19 mouse cellular contexts compared by ENCODE assay signal in the genomic region with DNA sequence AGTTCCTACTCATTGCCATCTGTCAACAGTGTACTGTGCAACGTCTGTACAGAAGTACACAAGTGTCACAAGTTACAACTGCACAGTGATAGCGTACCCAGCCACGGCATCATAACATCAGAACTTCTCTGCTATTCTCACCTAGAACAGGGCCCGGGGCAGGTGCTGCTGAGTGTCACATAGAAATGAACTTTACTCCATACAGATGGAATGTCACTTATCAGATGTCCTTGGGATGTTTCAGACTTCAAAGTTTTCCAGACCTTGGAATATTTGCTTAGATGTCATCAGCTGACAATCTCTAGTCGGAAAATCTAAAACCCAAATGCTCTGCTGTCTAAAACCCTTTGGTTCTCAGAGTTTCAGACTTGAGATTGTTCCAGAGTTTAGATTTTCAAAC. TPM values are rescaled to one million over a fixed set of nuclear protein-coding genes. Genes with fewer than 3 reads are reported as not detected.
A peak's percentile ranks its signal among the peaks of the same experiment; 100 is the strongest.
DNase-seq lines count a peak whose midpoint lies in the region; ATAC-seq and TF ChIP-seq lines count a peak whose summit lies in the region.
"Had no signal": no experiment of that assay in that cellular context is flagged by ENCODE, and none has a peak within 500 bp of the region (broad histone marks: within the 10 kb centered on the region; RNA-seq: fewer than 3 reads in every experiment).

No protein-coding gene starts in this region.

- no peak overlapping the region for H3K4me2 ChIP-seq in liver, embryonic 12.5 days
- H3K4me2 ChIP-seq in forebrain, embryonic 12.5 days, result no peak overlapping the region
- H3K4me2 ChIP-seq in forebrain, embryonic 13.5 days, result no peak overlapping the region
- H3K4me2 ChIP-seq: embryonic facial prominence, embryonic 12.5 days; forebrain, embryonic 15.5 days had no signal

- WGBS in liver, adult 2 months, result 30% methylated on average over 5 of the region's 5 CpGs
- 73% methylated on average over 5 of the region's 5 CpGs for WGBS in liver, embryonic 12.5 days (ENCODE audit: insufficient replicate concordance)
- WGBS in forebrain, embryonic 12.5 days, result 95% methylated on average over 5 of the region's 5 CpGs
- 91% methylated on average over 5 of the region's 5 CpGs for WGBS in forebrain, embryonic 13.5 days

- peaks cover 33% of the 10 kb centered on the region for H3K36me3 ChIP-seq in liver, adult 2 months (ENCODE audit: control insufficient read depth, insufficient read depth, low read length)
- H3K36me3 ChIP-seq in liver, embryonic 12.5 days, result peaks cover 6% of the 10 kb centered on the region
- H3K36me3 ChIP-seq in forebrain, embryonic 12.5 days (replicated peaks), result peaks cover 13% of the 10 kb centered on the region
- H3K36me3 ChIP-seq in forebrain, embryonic 13.5 days (ENCODE audit: poor library complexity, severe bottlenecking), result 0 out of 2 replicates have a peak, but pooled peaks cover 13% of the 10 kb centered on the region
- H3K36me3 ChIP-seq: forebrain, embryonic 15.5 days had no signal

- TF ChIP-seq POLR2A in liver, adult 2 months (IDR thresholded peaks at IDR 0.05; ENCODE audit: extremely low read depth, insufficient read depth, low read length), result no peak

- no peaks in the 10 kb centered on the region for H3K9me3 ChIP-seq in liver, embryonic 12.5 days (replicated peaks)
- no peaks in the 10 kb centered on the region for H3K9me3 ChIP-seq in forebrain, embryonic 12.5 days
- H3K9me3 ChIP-seq in forebrain, embryonic 13.5 days (replicated peaks), result no peaks in the 10 kb centered on the region
- H3K9me3 ChIP-seq: embryonic facial prominence, embryonic 10.5 days; embryonic facial prominence, embryonic 12.5 days; forebrain, embryonic 15.5 days had no signal

- no peaks in the 10 kb centered on the region for H3K27me3 ChIP-seq in liver, adult 2 months (ENCODE audit: control insufficient read depth, insufficient read depth, low read length)
- no peaks in the 10 kb centered on the region for H3K27me3 ChIP-seq in liver, embryonic 12.5 days (replicated peaks)
- no peaks in the 10 kb centered on the region for H3K27me3 ChIP-seq in forebrain, embryonic 12.5 days
- no peaks in the 10 kb centered on the region for H3K27me3 ChIP-seq in forebrain, embryonic 13.5 days
- H3K27me3 ChIP-seq: embryonic facial prominence, embryonic 12.5 days; forebrain, embryonic 15.5 days had no signal

- TF ChIP-seq CTCF in liver, adult 2 months (IDR thresholded peaks at IDR 0.05; ENCODE audit: low read depth, low read length), result no peak

- ATAC-seq in liver, embryonic 12.5 days, result no peak
- ATAC-seq in forebrain, embryonic 12.5 days (ENCODE audit: low FRiP score), result no peak
- no peak for ATAC-seq in forebrain, embryonic 13.5 days
- ATAC-seq: forebrain, embryonic 15.5 days; forebrain, postnatal 0 days had no signal

- peaks cover 8% of the 10 kb centered on the region; the same call in 1 of the 2 replicates for H3K79me2 ChIP-seq in liver, adult 2 months (ENCODE audit: control insufficient read depth, insufficient read depth, low read length)

- H3K27ac ChIP-seq in liver, adult 2 months (replicated peaks; ENCODE audit: insufficient read depth, low read depth, low read length), result peak overlapping the region; percentile 51; the same call in 1 of the 2 replicates
- no peak overlapping the region for H3K27ac ChIP-seq in liver, embryonic 12.5 days
- no peak overlapping the region for H3K27ac ChIP-seq in forebrain, embryonic 12.5 days
- no peak overlapping the region for H3K27ac ChIP-seq in forebrain, embryonic 13.5 days
- H3K27ac ChIP-seq: embryonic facial prominence, embryonic 10.5 days; embryonic facial prominence, embryonic 12.5 days; forebrain, embryonic 15.5 days had no signal

- no peak overlapping the region for H3K9ac ChIP-seq in liver, adult 2 months (ENCODE audit: low read depth, low read length)
- H3K9ac ChIP-seq in liver, embryonic 12.5 days, result no peak overlapping the region
- no peak overlapping the region for H3K9ac ChIP-seq in forebrain, embryonic 12.5 days
- H3K9ac ChIP-seq in forebrain, embryonic 13.5 days, result no peak overlapping the region
- H3K9ac ChIP-seq: embryonic facial prominence, embryonic 12.5 days; forebrain, embryonic 15.5 days; forebrain, postnatal 0 days had no signal

- DNase-seq in adrenal gland, adult 2 months, result peak; percentile 55
- DNase-seq in adrenal gland, adult 18-20 months (ENCODE audit: low spot score in 2 of 2), result no peak
- DNase-seq in liver, adult 2 months (ENCODE audit: extremely low read depth, low read depth, low spot score), result peak; percentile 89
- peak; percentile 18 for DNase-seq in adrenal gland, postnatal 25 days
- peak; percentile 20 for DNase-seq in yolk sac, embryonic 10.5 days (ENCODE audit: low spot score)
- DNase-seq: cerebellum, adult 11-12 months; cerebellum, adult 2 months; cerebellum, adult 9-10 months; cerebellum, postnatal 10 days; cerebellum, postnatal 25 days; forebrain, postnatal 0 days had no signal

- no peak overlapping the region for H3K4me3 ChIP-seq in liver, adult 2 months (ENCODE audit: insufficient read depth, low read depth, low read length)
- H3K4me3 ChIP-seq in liver, embryonic 12.5 days, result no peak overlapping the region
- H3K4me3 ChIP-seq in forebrain, embryonic 12.5 days (replicated peaks), result no peak overlapping the region
- H3K4me3 ChIP-seq in forebrain, embryonic 13.5 days, result no peak overlapping the region
- H3K4me3 ChIP-seq: embryonic facial prominence, embryonic 10.5 days; embryonic facial prominence, embryonic 12.5 days; forebrain, embryonic 15.5 days had no signal

- peaks cover 18% of the 10 kb centered on the region; the same call in 1 of the 2 replicates for H3K4me1 ChIP-seq in liver, adult 2 months (ENCODE audit: control insufficient read depth, insufficient read depth, low read length)
- H3K4me1 ChIP-seq in liver, embryonic 12.5 days, result peaks cover 4% of the 10 kb centered on the region; the same call in 1 of the 2 replicates
- H3K4me1 ChIP-seq in forebrain, embryonic 12.5 days, result no peaks in the 10 kb centered on the region
- no peaks in the 10 kb centered on the region for H3K4me1 ChIP-seq in forebrain, embryonic 13.5 days
- H3K4me1 ChIP-seq: embryonic facial prominence, embryonic 10.5 days; embryonic facial prominence, embryonic 12.5 days; forebrain, embryonic 15.5 days had no signal

RNA-seq across cellular contexts. Expression of a gene that starts 57.6 kb away (rescaled TPM):
- under 1 TPM; 0.26 to 0.52 TPM for total RNA-seq in adrenal gland, adult 2 months (2021)
- 0.12 and 0.44 TPM in 2 replicates for polyA plus RNA-seq in adrenal gland, adult 2 months (2012; rRNA removed)
- total RNA-seq in adrenal gland, adult 18-20 months (2021), result under 1 TPM; 0.17 to 0.19 TPM
- 0.07 TPM in 1 of 2 replicates, not detected in the other for total RNA-seq in liver, adult 2 months (2014; rRNA removed)
- 0.06 and 0.15 TPM in 2 replicates for polyA plus RNA-seq in liver, adult 2 months (2012; rRNA removed)
- polyA plus RNA-seq in liver, embryonic 12.5 days (2016; fragmentation: Nextera tagmentation; extraction: Ambion mirVana), result 22.0 and 23.5 TPM in 2 replicates
- total RNA-seq in adrenal gland, postnatal 25 days (2021), result not detected in 2 replicates
- polyA plus RNA-seq in forebrain, embryonic 12.5 days (2016; fragmentation: Nextera tagmentation; extraction: Ambion mirVana), result 0.76 and 0.79 TPM in 2 replicates
- polyA plus RNA-seq in forebrain, embryonic 13.5 days (2015; fragmentation: Nextera tagmentation; extraction: Ambion mirVana), result 0.52 and 0.58 TPM in 2 replicates
- total RNA-seq: gastrocnemius, adult 18-20 months; MEL had no signal

Comparison
In these comparisons a context has a peak if more than half of its experiments do, and no peak if none do; other contexts are left out.
1. DNase-seq: peak in adrenal gland, adult 2 months (single experiment), liver, adult 2 months (single experiment), adrenal gland, postnatal 25 days (single experiment) and yolk sac, embryonic 10.5 days (single experiment); none in adrenal gland, adult 18-20 months (0 of 2).
2. RNA of a gene that starts 57.6 kb away (polyA plus RNA-seq): 22.0 to 23.5 TPM in liver, embryonic 12.5 days; 0.76 to 0.79 TPM in forebrain, embryonic 12.5 days, 0.52 to 0.58 TPM in forebrain, embryonic 13.5 days, 0.06 to 0.15 TPM in liver, adult 2 months and 0.12 to 0.44 TPM in adrenal gland, adult 2 months; every median in the first group is over 10 times any median in the second.